Comparison of ENCODE assay signal across 18 mouse cellular contexts in the genomic region with DNA sequence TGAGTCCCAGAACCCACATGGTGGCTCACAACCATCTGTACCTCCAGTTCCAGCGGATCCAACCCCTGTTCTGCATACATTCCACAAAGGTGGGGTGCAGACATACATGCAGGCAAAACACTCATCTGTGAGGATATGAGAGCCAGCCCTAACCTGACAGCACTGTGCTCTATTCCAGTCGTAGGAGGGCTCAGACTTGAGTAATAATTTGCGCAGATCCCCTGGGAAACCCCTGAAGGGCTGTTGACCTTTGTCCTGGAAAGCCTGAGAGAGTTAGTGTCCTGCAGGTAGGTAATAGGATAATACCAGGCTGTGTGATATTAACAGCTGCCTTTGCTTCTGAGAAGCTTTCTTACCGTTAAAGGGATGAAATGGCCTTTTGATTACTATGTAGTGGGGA. TPM values are rescaled to one million over a fixed set of nuclear protein-coding genes. Genes with fewer than 3 reads are reported as not detected.
DNase-seq lines count a peak whose midpoint lies in the region; ATAC-seq and TF ChIP-seq lines count a peak whose summit lies in the region.
"Had no signal": no experiment of that assay in that cellular context is flagged by ENCODE, and none has a peak within 500 bp of the region (broad histone marks: within the 10 kb centered on the region; RNA-seq: fewer than 3 reads in every experiment).

No protein-coding gene starts in this region.

- H3K36me3 ChIP-seq in kidney, adult 2 months (ENCODE audit: control insufficient read depth, insufficient read depth, low read length): no peaks in the 10 kb centered on the region
- no peaks in the 10 kb centered on the region for H3K36me3 ChIP-seq in liver, embryonic 13.5 days
- no peaks in the 10 kb centered on the region for H3K36me3 ChIP-seq in liver, embryonic 11.5 days (ENCODE audit: control insufficient read depth, insufficient read depth, low read length)
- no peaks in the 10 kb centered on the region for H3K36me3 ChIP-seq in liver, postnatal 0 days (replicated peaks; ENCODE audit: insufficient read depth, low read length)
- H3K36me3 ChIP-seq in lung, postnatal 0 days (ENCODE audit: insufficient read depth, low read length): no peaks in the 10 kb centered on the region
- H3K36me3 ChIP-seq: embryonic facial prominence, embryonic 12.5 days; forebrain, embryonic 15.5 days; heart, embryonic 10.5 days; heart, embryonic 15.5 days; hindbrain, embryonic 13.5 days had no signal

- WGBS in kidney, adult 2 months: 56% methylated on average over 4 of the region's 4 CpGs
- 60% methylated on average over 4 of the region's 4 CpGs for WGBS in liver, embryonic 13.5 days (ENCODE audit: insufficient replicate concordance)
- WGBS in liver, embryonic 11.5 days: 70% methylated on average over 4 of the region's 4 CpGs
- 57% methylated on average over 4 of the region's 4 CpGs for WGBS in liver, postnatal 0 days (ENCODE audit: insufficient replicate concordance)
- WGBS in lung, postnatal 0 days: 73% methylated on average over 4 of the region's 4 CpGs

- H3K4me3 ChIP-seq in kidney, adult 2 months (ENCODE audit: insufficient read depth, low read depth, low read length): no peak overlapping the region
- H3K4me3 ChIP-seq in liver, embryonic 13.5 days (replicated peaks): no peak overlapping the region
- no peak overlapping the region for H3K4me3 ChIP-seq in liver, embryonic 11.5 days (ENCODE audit: low read depth, low read length)
- no peak overlapping the region for H3K4me3 ChIP-seq in liver, postnatal 0 days (ENCODE audit: low read depth, low read length)
- H3K4me3 ChIP-seq in lung, postnatal 0 days (ENCODE audit: low read depth, low read length): no peak overlapping the region
- H3K4me3 ChIP-seq: embryonic facial prominence, embryonic 12.5 days; forebrain, embryonic 15.5 days; heart, embryonic 10.5 days; heart, embryonic 15.5 days; hindbrain, embryonic 13.5 days had no signal

- TF ChIP-seq POLR2A in kidney, adult 2 months (IDR thresholded peaks at IDR 0.05; ENCODE audit: low read depth, low read length): no peak

- no peak for TF ChIP-seq CTCF in kidney, adult 2 months (conservative IDR thresholded peaks at IDR 0.05; ENCODE audit: insufficient read depth, insufficient read length, low read depth, low read length)
- TF ChIP-seq CTCF in liver, postnatal 0 days (IDR thresholded peaks at IDR 0.05; ENCODE audit: low read depth): no peak
- TF ChIP-seq CTCF in lung, postnatal 0 days (IDR thresholded peaks at IDR 0.05): no peak

- no peak overlapping the region for H3K9ac ChIP-seq in liver, embryonic 13.5 days
- no peak overlapping the region for H3K9ac ChIP-seq in liver, embryonic 11.5 days (ENCODE audit: low read depth, low read length)
- H3K9ac ChIP-seq in liver, postnatal 0 days (replicated peaks): no peak overlapping the region
- no peak overlapping the region for H3K9ac ChIP-seq in lung, postnatal 0 days (replicated peaks; ENCODE audit: low read depth)
- H3K9ac ChIP-seq: embryonic facial prominence, embryonic 12.5 days; forebrain, embryonic 15.5 days; heart, embryonic 15.5 days; hindbrain, embryonic 13.5 days had no signal

- TF ChIP-seq EP300 in liver, postnatal 0 days (IDR thresholded peaks at IDR 0.05; ENCODE audit: low read depth): no peak
- no peak for TF ChIP-seq EP300 in lung, postnatal 0 days (IDR thresholded peaks at IDR 0.05)

- H3K9me3 ChIP-seq in liver, embryonic 13.5 days (replicated peaks): no peaks in the 10 kb centered on the region
- no peaks in the 10 kb centered on the region for H3K9me3 ChIP-seq in liver, embryonic 11.5 days (ENCODE audit: control insufficient read depth, low read length)
- H3K9me3 ChIP-seq in liver, postnatal 0 days (ENCODE audit: low read length): no peaks in the 10 kb centered on the region
- H3K9me3 ChIP-seq in lung, postnatal 0 days (ENCODE audit: low read length): no peaks in the 10 kb centered on the region
- H3K9me3 ChIP-seq: embryonic facial prominence, embryonic 12.5 days; forebrain, embryonic 15.5 days; heart, embryonic 10.5 days; heart, embryonic 15.5 days; hindbrain, embryonic 13.5 days had no signal

- H3K4me1 ChIP-seq in kidney, adult 2 months (ENCODE audit: control insufficient read depth, insufficient read depth, low read length): no peaks in the 10 kb centered on the region
- H3K4me1 ChIP-seq in liver, embryonic 13.5 days (replicated peaks): no peaks in the 10 kb centered on the region
- no peaks in the 10 kb centered on the region for H3K4me1 ChIP-seq in liver, embryonic 11.5 days (replicated peaks; ENCODE audit: control insufficient read depth, insufficient read depth, low read length)
- no peaks in the 10 kb centered on the region for H3K4me1 ChIP-seq in liver, postnatal 0 days (ENCODE audit: insufficient read depth)
- no peaks in the 10 kb centered on the region for H3K4me1 ChIP-seq in lung, postnatal 0 days (ENCODE audit: insufficient read depth, low read depth, low read length)
- H3K4me1 ChIP-seq: embryonic facial prominence, embryonic 12.5 days; forebrain, embryonic 15.5 days; heart, embryonic 10.5 days; heart, embryonic 15.5 days; hindbrain, embryonic 13.5 days had no signal

- no peak overlapping the region for H3K27ac ChIP-seq in kidney, adult 2 months (ENCODE audit: insufficient read depth, low read depth, low read length)
- H3K27ac ChIP-seq in liver, embryonic 13.5 days: no peak overlapping the region
- no peak overlapping the region for H3K27ac ChIP-seq in liver, embryonic 11.5 days (ENCODE audit: low read depth, low read length)
- H3K27ac ChIP-seq in liver, postnatal 0 days (ENCODE audit: low read depth): no peak overlapping the region
- H3K27ac ChIP-seq in lung, postnatal 0 days (ENCODE audit: low read length): no peak overlapping the region
- H3K27ac ChIP-seq: embryonic facial prominence, embryonic 12.5 days; forebrain, embryonic 15.5 days; heart, embryonic 10.5 days; heart, embryonic 15.5 days; hindbrain, embryonic 13.5 days had no signal

- ATAC-seq in liver, embryonic 13.5 days (ENCODE audit: low read depth): peak; percentile 54; the same call in 1 of the 2 replicates
- no peak for ATAC-seq in liver, embryonic 11.5 days (replicated peaks; ENCODE audit: low FRiP score)
- ATAC-seq in liver, postnatal 0 days: peak; percentile 60; the same call in 1 of the 2 replicates
- no peak for ATAC-seq in lung, postnatal 0 days
- ATAC-seq: forebrain, embryonic 15.5 days had no signal

- H3K4me2 ChIP-seq in liver, embryonic 13.5 days: no peak overlapping the region
- no peak overlapping the region for H3K4me2 ChIP-seq in liver, embryonic 11.5 days
- no peak overlapping the region for H3K4me2 ChIP-seq in liver, postnatal 0 days (ENCODE audit: low read depth, low read length)
- no peak overlapping the region for H3K4me2 ChIP-seq in lung, postnatal 0 days (replicated peaks; ENCODE audit: low read depth, low read length)
- H3K4me2 ChIP-seq: embryonic facial prominence, embryonic 12.5 days; forebrain, embryonic 15.5 days; heart, embryonic 15.5 days; hindbrain, embryonic 13.5 days had no signal

- DNase-seq in kidney, adult 2 months: peak; percentile 47
- DNase-seq in kidney, postnatal 25 days: no peak
- DNase-seq in liver, embryonic 13.5 days: no peak
- no peak for DNase-seq in liver, embryonic 11.5 days (ENCODE audit: low spot score)
- DNase-seq in liver, postnatal 0 days: no peak
- DNase-seq in lung, postnatal 0 days (ENCODE audit: low spot score): no peak
- DNase-seq: adrenal gland, adult 2 months; cerebellum, adult 11 months; cerebellum, adult 9-10 months; cerebellum, postnatal 25 days; gastrocnemius, postnatal 36 days; heart, adult 18-20 months; heart, postnatal 14 days had no signal

- H3K27me3 ChIP-seq in kidney, adult 2 months (replicated peaks; ENCODE audit: control insufficient read depth, insufficient read depth, low read length): no peaks in the 10 kb centered on the region
- H3K27me3 ChIP-seq in liver, embryonic 13.5 days: no peaks in the 10 kb centered on the region
- H3K27me3 ChIP-seq in liver, embryonic 11.5 days (replicated peaks; ENCODE audit: control insufficient read depth, insufficient read depth, low read length): no peaks in the 10 kb centered on the region
- no peaks in the 10 kb centered on the region for H3K27me3 ChIP-seq in liver, postnatal 0 days (ENCODE audit: insufficient read depth, low read length)
- no peaks in the 10 kb centered on the region for H3K27me3 ChIP-seq in lung, postnatal 0 days (replicated peaks; ENCODE audit: insufficient read depth, low read length)
- H3K27me3 ChIP-seq: embryonic facial prominence, embryonic 12.5 days; forebrain, embryonic 15.5 days; heart, embryonic 15.5 days; hindbrain, embryonic 13.5 days had no signal

RNA-seq across cellular contexts. Expression of gene Zmym4, which starts 20.6 kb away (rescaled TPM):
- 5.2 and 6.0 TPM in 2 replicates for polyA plus RNA-seq in kidney, adult 2 months (2012; rRNA removed)
- polyA plus RNA-seq in liver, embryonic 13.5 days (2015; fragmentation: Nextera tagmentation; extraction: Ambion mirVana): 4.0 and 4.4 TPM in 2 replicates
- 13.6 and 13.7 TPM in 2 replicates for polyA plus RNA-seq in liver, embryonic 11.5 days (2014; fragmentation: Nextera tagmentation; extraction: Ambion mirVana)
- 2.9 and 4.4 TPM in 2 replicates for polyA plus RNA-seq in liver, postnatal 0 days (2015; fragmentation: Nextera tagmentation; extraction: Ambion mirVana)
- 8.6 and 11.7 TPM in 2 replicates for polyA plus RNA-seq in lung, postnatal 0 days (2015; fragmentation: Nextera tagmentation; extraction: Ambion mirVana)

RNA-seq across cellular contexts. Expression of gene Sfpq, which starts 32.6 kb away (rescaled TPM):
- 22.3 and 24.1 TPM in 2 replicates for polyA plus RNA-seq in kidney, adult 2 months (2012; rRNA removed)
- 35.2 and 39.2 TPM in 2 replicates for polyA plus RNA-seq in liver, embryonic 13.5 days (2015; fragmentation: Nextera tagmentation; extraction: Ambion mirVana)
- 89.4 and 93.4 TPM in 2 replicates for polyA plus RNA-seq in liver, embryonic 11.5 days (2014; fragmentation: Nextera tagmentation; extraction: Ambion mirVana)
- polyA plus RNA-seq in liver, postnatal 0 days (2015; fragmentation: Nextera tagmentation; extraction: Ambion mirVana): 26.2 and 32.2 TPM in 2 replicates
- 51.1 and 63.3 TPM in 2 replicates for polyA plus RNA-seq in lung, postnatal 0 days (2015; fragmentation: Nextera tagmentation; extraction: Ambion mirVana)

Comparison
In these comparisons a context has a peak if more than half of its experiments do, and no peak if none do; other contexts are left out.
1. ATAC-seq: peak in liver, embryonic 13.5 days (single experiment) and liver, postnatal 0 days (single experiment); none in liver, embryonic 11.5 days (single experiment) and lung, postnatal 0 days (single experiment).